Mouse (Mus musculus) kidney, postnatal 14 days (tissue): ENCODE data around the gene Sesn2.
A peak's percentile ranks its signal among the peaks of the same experiment; 100 is the strongest.
"Not testable (repeated sequence)": the region's sequence is repeated elsewhere in the genome, so short reads cannot be mapped to it uniquely, and the experiment has no call there.

Experiments
- DNase-seq: peaks from one replicate; pipeline ENCODE4 v3.0.0; 2022; ENCODE audit warnings: mixed read lengths

The Sesn2 gene

DNA sequence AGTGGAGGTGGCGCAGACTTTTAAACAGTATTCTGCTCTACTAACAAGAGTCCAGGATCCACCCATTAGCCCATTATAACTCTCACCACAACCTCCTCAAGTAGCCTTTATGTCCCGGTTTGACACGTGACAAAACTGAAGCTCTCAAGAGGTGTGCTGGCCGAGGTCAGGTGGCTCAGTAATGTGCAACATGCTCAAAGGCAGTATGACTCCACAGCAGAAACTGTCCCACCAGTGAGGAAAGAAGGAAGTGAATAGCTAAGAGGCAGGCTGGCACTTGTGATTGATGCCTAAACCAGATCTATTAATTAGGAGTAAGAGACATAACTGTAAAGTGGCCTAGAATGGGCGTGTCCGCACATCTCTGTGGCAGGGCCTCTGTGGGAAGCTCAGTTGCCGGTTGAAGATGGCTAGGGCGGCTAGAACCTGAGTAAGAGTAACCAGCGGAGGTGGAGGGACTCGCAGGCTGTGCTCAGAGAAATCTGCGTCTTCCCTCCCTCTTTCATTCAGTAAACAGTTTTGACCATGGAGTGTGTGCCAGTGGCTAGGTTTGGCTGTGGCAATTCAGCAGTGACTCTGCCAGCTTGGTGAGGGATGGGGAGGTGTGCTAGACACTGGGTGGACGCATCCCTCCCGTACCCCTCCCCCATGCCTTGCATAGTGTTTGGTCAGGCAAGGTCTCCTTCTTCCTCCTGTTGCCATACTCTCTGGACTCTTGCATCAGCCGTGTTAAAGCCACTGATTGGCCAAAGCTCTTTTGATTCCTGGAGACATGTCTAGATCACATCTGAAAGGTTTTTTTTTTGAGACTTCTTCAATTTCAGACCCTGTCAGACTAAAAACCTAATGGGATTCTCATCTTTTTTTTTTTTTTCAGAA, 3.3 kb upstream of the Sesn2 start:
- no peak for DNase-seq

DNA sequence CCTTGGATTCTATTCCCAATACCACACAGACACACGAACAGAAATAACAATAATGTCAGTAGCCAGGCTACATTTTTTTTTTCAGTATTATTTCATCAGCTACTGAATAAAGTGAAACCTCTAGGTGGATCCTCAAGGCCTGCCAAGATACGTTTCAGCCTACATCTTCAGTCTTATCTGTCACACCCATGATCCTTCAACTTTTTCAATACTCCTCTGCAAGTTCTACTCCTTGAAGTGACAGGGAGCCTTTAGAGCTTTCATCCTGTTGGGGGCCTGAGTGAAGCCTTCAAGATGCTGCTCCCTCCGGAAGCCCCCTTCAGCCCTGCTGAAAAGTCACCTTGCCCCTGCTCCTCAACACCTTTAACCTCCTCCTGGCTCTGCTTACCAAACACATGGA, 1.8 kb upstream of the Sesn2 start:
- DNase-seq = no peak

DNA sequence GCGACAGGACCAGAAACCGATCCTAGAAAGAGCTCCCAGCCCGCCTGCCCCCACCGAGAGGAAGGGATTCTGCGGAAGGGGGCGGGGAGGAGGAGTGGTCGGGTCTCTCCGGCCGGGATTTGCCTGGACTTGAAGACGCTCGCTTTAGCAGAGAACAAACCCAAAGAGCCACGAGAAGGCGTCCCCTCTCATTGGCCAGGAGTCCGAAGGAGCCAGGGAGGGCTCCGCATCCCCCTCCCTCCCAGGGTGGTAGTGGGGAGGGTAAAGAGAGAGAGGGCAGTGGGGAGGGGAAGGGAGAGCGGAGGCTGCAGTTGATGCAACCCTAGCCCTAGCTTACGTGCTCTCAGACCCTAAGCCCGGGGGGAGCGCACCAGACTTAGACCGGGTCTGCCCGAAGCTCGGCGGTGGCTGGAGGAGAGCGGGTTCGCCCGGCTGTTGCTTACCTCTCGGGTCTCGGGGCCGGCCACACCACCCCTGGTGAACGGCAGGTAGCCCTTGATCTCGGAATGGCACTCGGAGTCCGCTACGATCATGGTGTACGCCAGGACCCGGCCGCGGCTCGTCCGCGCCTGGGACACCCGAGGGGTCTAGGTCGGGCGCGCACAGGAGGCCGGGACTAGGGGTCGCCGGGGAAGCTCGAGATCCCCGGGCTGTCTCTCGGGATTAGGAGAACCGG, 542 bp downstream of the Sesn2 start:
- peak; percentile 93 for DNase-seq

DNA sequence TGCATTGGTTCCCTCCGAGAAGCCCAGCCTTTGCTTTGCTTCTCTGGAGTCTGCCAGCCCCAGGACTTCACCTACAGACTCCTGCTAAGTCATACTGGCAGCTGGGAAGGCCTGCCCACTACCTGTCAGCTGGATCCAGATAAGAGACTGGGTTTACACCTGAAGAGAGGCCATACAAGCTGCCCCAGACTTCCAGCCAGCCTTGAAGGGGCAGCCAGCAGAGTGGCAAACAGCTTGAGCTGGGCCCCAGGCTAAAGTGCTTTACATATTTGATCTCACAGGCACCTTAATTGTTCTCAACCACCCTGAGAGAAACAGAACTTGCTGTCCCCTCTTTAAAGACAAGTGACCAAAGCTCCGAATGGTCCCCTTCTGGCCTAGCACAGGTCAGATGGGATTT, 3.1 kb downstream of the Sesn2 start:
- no peak for DNase-seq

DNA sequence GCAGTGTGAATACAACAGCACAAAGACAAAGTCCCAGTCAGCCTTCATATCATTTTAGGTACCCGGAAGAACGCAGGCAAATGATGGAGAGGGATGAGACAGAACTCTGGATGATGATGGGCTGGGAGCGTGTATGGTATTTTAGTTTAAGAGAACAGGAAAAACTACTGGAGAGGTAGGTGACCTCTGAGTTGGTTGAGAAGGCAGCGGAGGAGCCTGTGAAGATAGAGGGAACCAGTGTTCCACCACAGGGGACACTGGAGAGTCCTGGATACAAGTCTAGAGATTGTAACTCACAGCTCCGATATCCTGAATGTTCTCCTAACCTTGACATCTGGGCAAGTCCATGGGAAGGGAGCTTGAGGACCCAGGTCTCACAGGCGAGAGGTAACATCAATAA, 4.1 kb downstream of the Sesn2 start:
- DNase-seq = no peak

DNA sequence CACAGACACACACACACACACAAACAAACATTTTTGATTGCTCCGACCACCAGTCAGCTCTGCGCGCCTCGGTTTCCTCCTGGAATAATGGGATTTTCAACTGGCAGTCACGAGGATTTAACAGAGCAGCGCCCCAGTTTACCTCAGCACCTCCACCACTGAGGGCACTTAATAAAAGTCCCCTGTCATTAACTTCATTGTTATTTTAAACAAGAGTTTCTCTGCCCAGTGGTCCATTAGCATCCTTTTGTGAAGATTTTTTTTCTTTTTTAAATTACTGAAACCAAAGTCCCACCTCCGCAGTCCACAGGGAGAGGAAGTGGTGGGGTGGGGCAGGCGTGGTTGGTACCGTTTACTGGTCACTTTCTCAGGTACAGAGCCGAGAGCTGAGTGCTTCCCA, 4.5 kb downstream of the Sesn2 start:
- DNase-seq = no peak

DNA sequence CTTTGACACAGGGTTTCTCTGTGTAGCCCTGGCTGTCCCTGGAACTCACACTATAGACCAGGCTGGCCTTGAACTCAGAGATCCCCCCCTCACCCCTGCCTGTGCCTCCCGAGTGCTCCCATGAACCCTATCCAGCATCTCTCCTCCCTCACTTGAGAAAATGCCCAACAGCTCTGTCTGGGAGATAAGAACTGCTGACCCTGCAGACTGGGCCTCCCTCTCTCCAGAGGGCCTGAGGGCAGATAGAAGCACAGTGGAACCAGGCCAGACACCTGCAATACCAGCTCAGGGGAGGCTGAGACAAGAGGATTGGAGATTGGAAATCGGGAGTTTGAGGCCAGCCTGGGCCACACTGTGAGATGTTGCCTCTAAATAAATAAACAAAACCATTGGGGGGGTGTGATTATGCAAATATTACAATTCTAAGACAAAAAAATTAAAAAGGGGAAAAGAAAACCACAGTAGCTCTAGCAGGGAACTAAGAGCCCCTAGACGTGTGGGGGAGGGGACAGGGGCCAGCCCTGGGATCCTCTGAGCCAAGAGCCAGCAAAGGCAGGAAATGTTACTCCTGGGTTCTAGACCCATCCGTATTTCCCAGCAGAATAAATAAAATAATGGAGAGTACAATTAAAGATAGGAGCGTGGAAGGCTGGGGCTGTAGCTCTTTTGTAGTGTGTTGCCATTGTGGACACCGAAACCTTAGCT, 5.1 kb downstream of the Sesn2 start:
- DNase-seq = no peak

DNA sequence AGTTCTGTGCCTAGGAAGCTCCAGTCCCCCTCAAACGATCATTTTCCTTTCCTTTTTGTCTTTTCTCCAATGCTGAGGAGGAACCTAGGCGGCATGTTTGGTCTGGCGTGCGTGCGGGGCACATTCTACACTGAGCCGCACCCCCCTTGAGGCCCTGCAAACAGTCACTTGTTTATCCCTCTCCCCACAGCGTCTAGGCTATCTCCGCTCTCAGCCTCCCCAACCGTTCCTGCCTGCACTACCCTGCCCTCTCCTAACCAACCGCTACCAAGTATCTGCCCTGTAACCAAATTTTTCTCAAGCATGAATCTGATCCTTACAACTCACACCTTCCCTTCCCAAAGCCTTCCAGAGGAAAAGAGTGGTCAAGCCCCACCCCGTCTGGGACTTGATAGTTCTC, 7.0 kb downstream of the Sesn2 start:
- DNase-seq = no peak

DNA sequence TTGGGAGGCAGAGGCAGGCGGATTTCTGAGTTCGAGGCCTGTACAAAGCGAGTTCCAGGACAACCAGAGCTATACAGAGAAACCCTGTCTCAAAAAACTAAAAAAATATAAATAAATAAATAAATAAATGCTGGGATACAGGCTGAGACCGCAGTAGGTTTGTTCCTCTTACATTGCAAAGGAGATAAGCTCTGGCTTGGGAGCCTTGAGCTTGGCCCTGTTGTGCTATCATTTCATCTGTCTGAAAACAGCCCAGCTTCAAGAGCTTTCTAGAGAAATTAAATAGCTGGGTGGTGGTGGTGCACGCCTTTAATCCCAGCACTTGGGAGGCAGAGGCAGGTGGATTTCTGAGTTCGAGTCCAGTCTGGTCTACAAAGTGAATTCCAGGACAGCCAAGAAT, 8.7 kb downstream of the Sesn2 start:
- DNase-seq = no peak

DNA sequence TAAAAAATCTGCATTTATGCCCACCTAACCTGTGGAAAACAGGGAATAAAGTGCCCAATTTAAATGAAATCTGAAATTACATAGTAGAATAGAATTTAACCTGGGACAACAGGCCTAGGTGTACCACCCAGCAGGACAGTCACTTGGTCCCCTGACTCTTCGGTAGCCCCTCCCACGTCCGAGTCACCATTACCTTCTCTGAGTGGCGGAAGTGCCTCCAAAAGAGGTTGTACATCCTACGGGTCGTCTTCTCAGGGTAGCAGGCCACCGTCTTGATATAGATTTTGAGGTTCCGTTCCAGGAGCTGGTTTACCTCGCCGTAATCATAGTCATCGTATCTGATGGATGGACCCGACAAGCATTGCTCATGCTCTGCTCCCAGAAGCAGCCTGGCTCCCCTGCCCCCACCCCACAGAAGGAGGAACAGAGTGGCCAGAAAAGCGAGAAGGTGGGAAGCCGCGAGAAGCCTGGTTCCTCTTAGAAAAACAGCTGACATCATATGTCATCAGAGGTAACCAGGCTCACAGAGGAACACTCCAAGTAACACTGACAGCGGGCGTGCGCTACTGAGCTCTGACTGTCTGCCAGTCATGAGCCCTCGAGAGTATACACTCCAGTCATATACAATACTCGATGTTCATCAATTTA, 15.9 kb downstream of the Sesn2 start:
- no peak for DNase-seq

DNA sequence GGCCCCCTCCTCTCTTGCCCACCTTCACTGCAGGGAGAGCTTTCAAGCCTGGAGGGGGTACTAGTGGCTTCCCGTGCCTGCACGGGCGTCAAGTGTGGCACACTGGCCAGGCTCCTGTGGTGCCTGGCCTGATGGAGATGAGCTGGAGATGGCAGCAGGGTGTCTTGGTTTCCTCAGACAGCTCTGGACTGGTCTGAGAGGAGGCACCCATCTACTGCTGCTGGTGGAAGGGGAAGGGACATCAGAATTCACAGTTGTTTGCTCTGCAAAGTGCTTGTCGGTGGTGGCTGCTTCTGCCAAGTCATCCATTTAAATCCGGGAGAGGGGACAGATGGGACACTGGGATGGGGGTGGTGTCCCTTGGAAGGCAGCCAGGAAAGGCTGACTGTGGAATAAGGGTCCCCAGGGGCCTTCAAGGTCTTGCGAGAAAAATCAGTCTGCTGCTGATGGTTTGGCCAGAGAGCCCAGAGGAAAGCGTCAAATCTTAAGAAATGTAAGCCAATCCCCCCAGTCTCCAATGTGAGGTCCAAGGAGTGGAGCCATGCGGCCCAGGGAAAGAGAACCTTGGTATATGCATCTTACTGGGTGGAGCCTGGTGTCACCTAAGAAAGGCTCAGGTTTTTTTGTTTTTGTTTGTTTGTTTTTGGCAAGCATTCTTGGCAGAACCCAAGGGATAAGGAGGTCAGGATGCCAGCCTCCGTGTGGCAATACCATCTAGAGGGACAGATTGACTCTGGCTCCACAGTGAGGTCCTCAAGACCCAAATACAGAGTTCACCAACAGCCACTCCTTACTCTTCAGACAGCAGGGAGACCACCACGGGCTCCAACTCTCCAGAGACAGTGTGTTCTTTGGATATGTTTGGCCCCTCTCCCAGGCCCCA, 17.9 kb downstream of the Sesn2 start:
- DNase-seq = peak; percentile 79

DNA sequence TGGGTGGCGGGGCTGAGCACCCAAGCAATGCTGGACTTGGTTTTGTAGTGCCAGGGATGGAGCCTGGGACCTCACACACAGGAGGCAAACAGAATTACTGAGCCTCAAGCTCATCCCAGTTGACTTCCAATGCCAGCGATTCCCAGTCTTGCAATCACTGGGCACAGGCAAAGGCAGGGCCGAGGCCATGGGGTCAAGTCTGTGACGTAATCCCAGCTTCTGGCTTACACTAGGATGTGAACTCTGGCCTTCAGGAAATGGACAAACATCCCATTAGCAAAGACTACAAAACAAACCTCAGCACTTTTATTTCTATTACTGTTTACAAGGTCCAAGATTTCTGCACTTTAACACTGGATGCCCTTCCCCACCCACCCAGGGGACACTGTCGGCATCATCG, 18.6 kb downstream of the Sesn2 start:
- peak; percentile 88 for DNase-seq

DNA sequence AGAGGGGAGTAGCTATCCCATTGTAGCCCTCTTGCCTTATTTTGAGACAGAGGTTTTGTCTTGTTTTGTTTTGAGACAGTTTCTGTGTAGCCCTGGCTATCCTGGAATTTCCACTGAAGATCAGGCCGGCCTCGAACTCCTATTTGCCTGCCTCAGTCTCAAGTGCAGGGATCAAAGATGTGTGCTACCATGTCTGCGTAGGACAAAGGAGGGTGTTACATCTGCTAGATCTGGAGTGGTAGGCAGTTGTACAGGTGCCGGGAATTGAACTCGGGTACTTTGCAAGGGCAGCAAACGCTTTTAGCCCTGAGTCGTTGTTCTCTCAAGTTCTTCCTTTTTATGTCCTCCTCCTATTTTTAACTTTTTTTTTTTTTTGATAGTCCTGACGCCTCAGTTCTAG, 19.2 kb downstream of the Sesn2 start:
- no peak for DNase-seq

DNA sequence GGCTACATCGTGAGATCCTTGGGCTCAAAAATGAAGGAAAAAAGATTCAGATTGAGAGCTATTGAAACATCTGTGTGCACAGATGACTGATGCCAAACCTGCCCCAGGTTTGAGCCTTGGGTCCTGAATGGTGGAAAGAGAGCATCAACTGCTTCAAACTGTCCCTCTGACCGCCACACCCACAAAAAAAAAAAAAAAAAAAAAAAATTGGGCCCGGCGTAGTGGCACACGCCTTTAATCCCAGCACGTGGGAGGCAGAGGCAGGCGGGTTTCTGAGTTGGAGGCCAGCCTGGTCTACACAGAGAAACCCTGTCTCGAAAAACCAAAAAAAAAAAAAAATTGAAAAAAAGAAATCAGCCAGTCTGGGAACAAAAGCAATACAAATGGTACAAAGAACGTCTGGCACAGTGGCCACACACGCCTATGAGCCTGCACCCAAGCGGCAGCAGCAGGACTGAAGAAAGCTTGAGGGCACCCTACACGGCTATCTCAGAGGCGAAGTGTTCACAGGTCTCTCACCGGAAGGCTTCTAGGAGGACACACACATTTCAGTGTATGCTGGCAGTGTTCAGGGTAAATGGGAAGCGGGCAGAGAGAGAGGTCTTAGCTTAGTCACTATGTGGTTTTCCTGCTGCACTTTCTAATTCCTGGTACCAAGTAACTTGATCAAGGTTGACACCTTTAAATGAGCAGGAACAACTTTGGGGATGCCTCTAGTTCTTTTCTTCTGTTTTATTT, 19.9 kb downstream of the Sesn2 start:
- no peak for DNase-seq

DNA sequence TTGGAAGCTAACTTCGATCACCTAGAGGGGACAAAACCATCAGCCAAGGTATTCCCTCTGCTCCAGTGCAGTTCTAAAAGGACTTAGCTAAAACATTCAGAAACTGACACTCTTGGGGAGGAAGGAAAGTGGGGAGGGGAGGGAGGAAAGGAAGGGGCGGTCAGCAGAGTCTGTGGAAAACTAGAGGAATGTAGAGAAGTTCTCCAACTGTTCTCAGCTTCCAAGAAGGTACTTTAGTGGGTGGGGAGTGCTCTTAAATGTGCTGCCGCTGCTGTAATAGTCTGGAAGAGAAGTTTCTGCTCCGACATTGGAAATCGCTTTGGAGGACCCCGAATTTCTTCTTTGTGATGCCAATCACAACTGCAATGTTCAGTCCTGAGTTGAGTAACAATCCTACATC, 21.3 kb downstream of the Sesn2 start:
- DNase-seq = no peak

DNA sequence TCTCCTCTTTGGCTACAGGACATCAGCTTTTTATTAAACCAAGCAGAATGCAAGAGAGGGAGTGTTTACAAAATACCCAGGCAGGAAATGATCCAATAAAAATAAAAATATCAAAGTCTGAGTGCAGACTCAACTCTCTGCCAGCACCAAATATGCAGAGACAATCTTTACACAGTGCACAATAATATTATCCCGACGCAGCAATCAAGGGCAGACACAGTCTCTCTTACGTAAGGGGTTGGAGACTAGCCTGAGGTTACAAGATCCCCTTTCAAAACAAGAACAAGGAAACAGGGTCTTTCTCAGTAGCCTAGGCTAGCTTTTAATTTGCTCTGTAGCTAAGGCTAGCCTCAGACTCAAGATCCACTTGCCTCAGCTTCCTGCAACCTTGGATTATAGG, 21.8 kb downstream of the Sesn2 start:
- DNase-seq = no peak

DNA sequence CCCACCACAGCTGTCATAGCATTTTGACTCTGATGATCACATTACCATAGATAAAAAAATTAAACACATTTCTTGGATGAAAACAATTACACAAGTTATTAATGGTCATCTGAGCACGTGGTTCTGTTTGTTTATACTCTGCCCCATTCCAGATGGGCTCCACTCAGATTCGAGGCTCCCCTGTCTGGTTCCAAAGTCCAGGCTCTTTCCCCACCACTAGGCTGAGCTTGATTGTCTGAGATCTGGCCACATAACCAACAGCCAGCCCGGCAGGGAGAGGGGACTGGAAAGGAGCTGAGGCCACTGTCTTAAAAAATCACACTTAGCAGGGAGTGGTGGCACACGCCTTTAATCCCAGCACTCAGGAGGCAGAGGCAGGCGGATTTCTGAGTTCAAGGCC, 25.5 kb downstream of the Sesn2 start:
- DNase-seq = peak; percentile 65

DNA sequence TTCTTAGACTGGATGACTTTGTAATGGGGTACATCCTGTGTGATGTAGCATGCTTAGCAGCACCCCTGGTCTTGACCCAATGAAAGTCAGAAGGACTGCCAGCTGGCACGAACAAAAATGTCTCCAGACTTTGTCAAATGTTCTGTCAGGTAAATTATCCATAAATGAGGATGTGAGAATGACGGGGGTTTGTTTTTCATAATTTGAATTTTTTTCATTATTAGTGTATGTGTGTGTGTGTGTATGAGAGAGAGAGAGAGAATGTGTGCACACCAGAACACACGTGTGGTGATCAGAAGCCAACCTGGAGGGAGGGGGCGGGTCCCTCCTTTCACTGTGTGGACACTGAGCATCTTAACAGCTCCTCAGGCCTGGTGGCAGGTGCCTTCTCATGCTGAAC, 26.1 kb downstream of the Sesn2 start:
- no peak for DNase-seq

DNA sequence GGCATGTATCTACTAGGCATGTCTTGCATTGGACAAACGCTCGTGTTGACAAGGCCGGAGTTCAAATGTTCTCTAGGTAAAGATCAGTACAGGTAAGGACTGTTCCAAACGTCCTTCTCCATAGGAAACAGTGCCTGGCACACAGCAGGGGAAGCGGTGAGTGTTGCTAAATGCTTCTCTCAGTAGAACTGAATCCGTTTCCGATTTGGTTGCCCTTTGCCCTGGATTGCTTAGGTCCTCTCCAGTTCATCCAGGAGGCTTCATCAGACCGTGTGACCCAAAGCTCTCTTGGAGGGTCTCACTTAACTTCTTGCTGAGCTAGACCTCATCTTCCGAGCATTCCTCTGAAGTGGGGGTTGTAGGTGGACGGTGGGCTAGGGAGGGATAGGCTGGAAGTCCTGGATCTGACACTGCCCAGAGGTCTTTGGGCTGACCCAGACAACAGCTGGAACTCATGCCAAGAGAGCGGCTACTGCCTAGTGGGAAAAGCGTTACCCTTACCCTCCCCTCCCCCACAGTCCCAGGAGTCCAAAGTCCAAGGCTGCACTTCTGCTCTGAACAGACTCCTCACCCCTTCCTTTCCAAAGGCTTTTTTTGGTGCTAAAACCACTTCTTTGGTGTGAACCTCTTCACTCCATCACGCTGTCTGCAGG, 27.2 kb downstream of the Sesn2 start:
- DNase-seq = peak; percentile 87

DNA sequence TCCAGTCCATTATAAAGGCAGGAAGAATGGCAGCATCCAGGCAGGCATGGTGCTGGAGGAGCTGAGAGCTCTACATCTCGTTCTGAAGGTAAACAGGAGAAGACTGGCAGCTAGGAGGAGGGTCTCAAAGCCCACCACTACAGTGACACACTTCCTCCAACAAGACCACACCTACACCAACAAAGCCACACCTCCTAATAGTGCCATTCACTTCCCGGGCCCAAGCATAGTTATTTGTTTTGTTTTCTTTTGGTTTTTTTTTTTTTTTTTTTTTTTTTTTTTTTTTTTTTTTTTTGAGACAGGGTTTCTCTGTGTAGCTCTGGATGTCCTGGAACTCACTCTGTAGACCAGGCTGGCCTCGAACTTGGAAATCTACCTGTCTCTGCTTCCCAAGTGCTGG, 28.2 kb downstream of the Sesn2 start:
- DNase-seq = not testable (repeated sequence)

DNA sequence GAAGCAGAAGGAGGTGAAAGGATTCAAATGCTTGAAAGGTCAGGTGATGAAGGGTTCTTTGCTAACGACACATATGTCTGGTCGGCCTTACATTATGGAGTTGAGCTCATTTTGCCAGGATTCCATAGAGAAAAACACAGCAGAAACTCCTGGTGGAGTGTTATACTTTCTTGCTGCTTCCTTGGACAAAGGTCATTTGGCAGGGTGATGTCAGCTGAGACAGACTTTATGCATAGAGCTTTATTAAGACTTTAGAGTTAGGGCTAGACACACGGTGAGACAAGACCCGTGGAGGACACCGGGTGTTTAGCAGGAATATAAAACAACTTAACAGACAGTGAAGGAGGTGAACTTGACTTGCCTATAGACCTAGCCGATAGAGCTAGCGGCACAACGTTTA, 32.5 kb downstream of the Sesn2 start:
- peak; percentile 33 for DNase-seq
